Mouse (Mus musculus): ENCODE measurements at regions not wholly inside any gene's neighbourhood (a gene's known extent, or its start where the extent isn't known, plus 50 kb on each side); places are given as distances from the start of the nearest gene placed in this dataset.

GRCm38 (mm10) chr4:152691735-152692134 lies 214.1 kb upstream of the Kcnab2 start:
- 37% methylated on average over 12 of the region's 12 CpGs for whole genome bisulfite sequencing
- TF ChIP-seq CTCF (IDR thresholded peaks at IDR 0.05; ENCODE audit: insufficient read depth, low read length) (no peak), POLR2A (IDR thresholded peaks at IDR 0.05; ENCODE audit: borderline replicate concordance, extremely low read depth, low read depth, low read length) (no peak)
- Histone ChIP-seq H3K4me1 (ENCODE audit: control insufficient read depth, insufficient read depth, low read length) (no peaks in the 10 kb centered on the region), H3K4me3 (replicated peaks; ENCODE audit: extremely low read depth, low read depth, low read length) (no peak overlapping the region)
- no peak for DNase-seq

- Histone ChIP-seq H3K4me1 (ENCODE audit: control insufficient read depth, insufficient read depth, low read length) (no peaks in the 10 kb centered on the region), H3K4me3 (replicated peaks; ENCODE audit: extremely low read depth, low read depth, low read length) (no peak overlapping the region)
- TF ChIP-seq POLR2A (IDR thresholded peaks at IDR 0.05; ENCODE audit: borderline replicate concordance, extremely low read depth, low read depth, low read length): no peak
- no peak for TF ChIP-seq CTCF (IDR thresholded peaks at IDR 0.05; ENCODE audit: insufficient read depth, low read length)
- DNase-seq: no peak
- 72% methylated on average over 13 of the region's 13 CpGs for WGBS
Measured at GRCm38 (mm10) chr4:152691302-152691701, 213.6 kb upstream of the Kcnab2 start.

GRCm38 (mm10) chr4:152690766-152691165 lies 213.1 kb upstream of the Kcnab2 start:
- 82% methylated on average over 4 of the region's 4 CpGs for WGBS
- Histone ChIP-seq H3K4me1 (ENCODE audit: control insufficient read depth, insufficient read depth, low read length) (no peaks in the 10 kb centered on the region), H3K4me3 (replicated peaks; ENCODE audit: extremely low read depth, low read depth, low read length) (no peak overlapping the region)
- DNase-seq: no peak
- no peak for TF ChIP-seq POLR2A (IDR thresholded peaks at IDR 0.05; ENCODE audit: borderline replicate concordance, extremely low read depth, low read depth, low read length)
- no peak for TF ChIP-seq CTCF (IDR thresholded peaks at IDR 0.05; ENCODE audit: insufficient read depth, low read length)

GRCm38 (mm10) chr4:152689831-152690230 lies 212.2 kb upstream of the Kcnab2 start:
- DNase-seq: no peak
- 80% methylated on average over 9 of the region's 9 CpGs for whole genome bisulfite sequencing
- H3K4me1 ChIP-seq (ENCODE audit: control insufficient read depth, insufficient read depth, low read length): no peaks in the 10 kb centered on the region
- no peak overlapping the region for H3K4me3 ChIP-seq (replicated peaks; ENCODE audit: extremely low read depth, low read depth, low read length)
- TF ChIP-seq CTCF (IDR thresholded peaks at IDR 0.05; ENCODE audit: insufficient read depth, low read length) (no peak), POLR2A (IDR thresholded peaks at IDR 0.05; ENCODE audit: borderline replicate concordance, extremely low read depth, low read depth, low read length) (no peak)

GRCm38 (mm10) chr4:152686509-152687081 lies 208.9 kb upstream of the Kcnab2 start:
- no peaks in the 10 kb centered on the region for H3K4me1 ChIP-seq (ENCODE audit: control insufficient read depth, insufficient read depth, low read length)

GRCm38 (mm10) chr4:152674140-152674539 lies 196.5 kb upstream of the Kcnab2 start:
- H3K4me1 ChIP-seq (ENCODE audit: control insufficient read depth, insufficient read depth, low read length): no peaks in the 10 kb centered on the region
- DNase-seq: no peak
- WGBS: 49% methylated on average over 11 of the region's 11 CpGs
- TF ChIP-seq CTCF (IDR thresholded peaks at IDR 0.05; ENCODE audit: insufficient read depth, low read length) (no peak), POLR2A (IDR thresholded peaks at IDR 0.05; ENCODE audit: borderline replicate concordance, extremely low read depth, low read depth, low read length) (no peak)
- H3K4me3 ChIP-seq (replicated peaks; ENCODE audit: extremely low read depth, low read depth, low read length): no peak overlapping the region

More at GRCm38 (mm10) chr4:152686509-152687081, 208.9 kb upstream of the Kcnab2 start:
- H3K4me3 ChIP-seq (replicated peaks; ENCODE audit: extremely low read depth, low read depth, low read length): no peak overlapping the region
- TF ChIP-seq CTCF (IDR thresholded peaks at IDR 0.05; ENCODE audit: insufficient read depth, low read length): no peak
- TF ChIP-seq POLR2A (IDR thresholded peaks at IDR 0.05; ENCODE audit: borderline replicate concordance, extremely low read depth, low read depth, low read length): no peak
- WGBS: 53% methylated on average over 12 of the region's 12 CpGs
- DNase-seq: no peak

- TF ChIP-seq POLR2A (IDR thresholded peaks at IDR 0.05; ENCODE audit: borderline replicate concordance, extremely low read depth, low read depth, low read length) (no peak), CTCF (IDR thresholded peaks at IDR 0.05; ENCODE audit: insufficient read depth, low read length) (peak; percentile 55)
- Histone ChIP-seq H3K4me3 (replicated peaks; ENCODE audit: extremely low read depth, low read depth, low read length) (no peak overlapping the region), H3K4me1 (ENCODE audit: control insufficient read depth, insufficient read depth, low read length) (no peaks in the 10 kb centered on the region)
- DNase-seq: peak; percentile 6
- WGBS: 40% methylated on average over 8 of the region's 8 CpGs
Measured at GRCm38 (mm10) chr4:152663482-152663881, 185.8 kb upstream of the Kcnab2 start.

GRCm38 (mm10) chr4:152663069-152663468 lies 185.4 kb upstream of the Kcnab2 start:
- WGBS: 91% methylated on average over 12 of the region's 12 CpGs
- Histone ChIP-seq H3K4me1 (ENCODE audit: control insufficient read depth, insufficient read depth, low read length) (no peaks in the 10 kb centered on the region), H3K4me3 (replicated peaks; ENCODE audit: extremely low read depth, low read depth, low read length) (no peak overlapping the region)
- TF ChIP-seq POLR2A (IDR thresholded peaks at IDR 0.05; ENCODE audit: borderline replicate concordance, extremely low read depth, low read depth, low read length) (no peak), CTCF (IDR thresholded peaks at IDR 0.05; ENCODE audit: insufficient read depth, low read length) (no peak)
- DNase-seq: no peak

- no peak for DNase-seq
- WGBS: 80% methylated on average over 11 of the region's 11 CpGs
- Histone ChIP-seq H3K4me3 (replicated peaks; ENCODE audit: extremely low read depth, low read depth, low read length) (no peak overlapping the region), H3K4me1 (ENCODE audit: control insufficient read depth, insufficient read depth, low read length) (no peaks in the 10 kb centered on the region)
- TF ChIP-seq CTCF (IDR thresholded peaks at IDR 0.05; ENCODE audit: insufficient read depth, low read length) (no peak), POLR2A (IDR thresholded peaks at IDR 0.05; ENCODE audit: borderline replicate concordance, extremely low read depth, low read depth, low read length) (no peak)
Measured at GRCm38 (mm10) chr4:152662439-152662838, 184.8 kb upstream of the Kcnab2 start.

- no peak for DNase-seq
- TF ChIP-seq POLR2A (IDR thresholded peaks at IDR 0.05; ENCODE audit: borderline replicate concordance, extremely low read depth, low read depth, low read length) (no peak), CTCF (IDR thresholded peaks at IDR 0.05; ENCODE audit: insufficient read depth, low read length) (no peak)
- 71% methylated on average over 8 of the region's 8 CpGs for WGBS
Measured at GRCm38 (mm10) chr4:152650198-152650597, 172.5 kb upstream of the Kcnab2 start.

More at GRCm38 (mm10) chr4:152650198-152650597, 172.5 kb upstream of the Kcnab2 start:
- no peak overlapping the region for H3K4me3 ChIP-seq (replicated peaks; ENCODE audit: extremely low read depth, low read depth, low read length)
- H3K4me1 ChIP-seq (ENCODE audit: control insufficient read depth, insufficient read depth, low read length): no peaks in the 10 kb centered on the region
